Mouse (Mus musculus) heart, postnatal 0 days (tissue): ENCODE data around the gene Gm49366. TPM values are rescaled to one million over a fixed set of nuclear protein-coding genes. Genes with fewer than 3 reads are reported as not detected.

ENCODE experiments used
- ATAC-seq: fragments of 200-750 bp; cut with Nextera tagmentation; 2 replicates; pipeline ENCODE4 v1.8.0; 2017; ENCODE audit warnings: low read depth, moderate number of reproducible peaks, moderate library complexity; ENCODE audit not compliant: insufficient read depth
- DNase-seq: peaks from one replicate; pipeline ENCODE4 v3.0.0-alpha.2; 2016; ENCODE audit warnings: low spot score
- H3K27ac ChIP-seq: fragments of 300-500 bp; sonication (generic); 2 replicates; pipeline ENCODE4 v1.5.1; 2014; ENCODE audit warnings: low read depth, mild to moderate bottlenecking
- H3K27me3 ChIP-seq: fragments of 300-500 bp; sonication (generic); 2 replicates; pipeline ENCODE4 v1.6.1; 2014; ENCODE audit warnings: low read length, mixed read lengths; ENCODE audit not compliant: control insufficient read depth, insufficient read depth
- H3K36me3 ChIP-seq: fragments of 300-500 bp; sonication (generic); replicated peaks from 2 replicates; pipeline ENCODE4 v1.6.1; 2014; ENCODE audit warnings: low read length, mixed read lengths; ENCODE audit not compliant: control insufficient read depth, insufficient read depth
- H3K4me1 ChIP-seq: fragments of 300-500 bp; sonication (generic); 2 replicates; pipeline ENCODE4 v1.6.1; 2014; ENCODE audit warnings: antibody characterized with exemption; ENCODE audit not compliant: control insufficient read depth, insufficient read depth
- H3K4me2 ChIP-seq: fragments of 300-500 bp; sonication (generic); 2 replicates; pipeline ENCODE4 v1.6.1; 2014; ENCODE audit warnings: low read depth, mild to moderate bottlenecking, low read length, moderate library complexity
- H3K4me3 ChIP-seq: fragments of 300-500 bp; sonication (generic); 2 replicates; pipeline ENCODE4 v1.5.1; 2014; ENCODE audit warnings: low read depth, low read length
- H3K9ac ChIP-seq: fragments of 300-500 bp; sonication (generic); replicated peaks from 2 replicates; pipeline ENCODE4 v1.6.1; 2014; ENCODE audit warnings: low read depth, low read length, mixed read lengths
- H3K9me3 ChIP-seq: fragments of 300-500 bp; sonication (generic); replicated peaks from 2 replicates; pipeline ENCODE4 v1.6.1; 2016; ENCODE audit warnings: low read length; ENCODE audit not compliant: control insufficient read depth
- CTCF ChIP-seq: IDR thresholded peaks from 2 replicates; pipeline ENCODE4 v1.5.1; 2016; ENCODE audit warnings: antibody characterized with exemption, control low read depth, low read depth
- EP300 ChIP-seq: IDR thresholded peaks from 2 replicates; pipeline ENCODE4 v1.6.1; 2016; ENCODE audit warnings: antibody characterized with exemption, low read depth
- WGBS: fragments of 180-500 bp; shearing (Covaris S2); extraction: QIAGEN DNeasy Blood & Tissue Kit; methylation state at CpG from one replicate; pipeline ENCODE4 v1.1.7; 2014; 5-methylcytosine and 5-hydroxymethylcytosine counted together
- polyA plus RNA-seq: library from polyadenylated mRNA; unstranded; fragments of >200 nt; fragmentation: Nextera tagmentation; extraction: Ambion mirVana; gene quantifications from 2 replicates; pipeline ENCODE4 v1.2.1, GENCODE M21; 2015
- total RNA-seq: library from RNA; depleted of rRNA; stranded (reverse); fragments of >200 nt; gene quantifications from 2 replicates; pipeline ENCODE4 v1.2.3, GENCODE M21; 2014; ENCODE audit warnings: low replicate concordance

The Gm49366 gene
- total and polyA plus RNA-seq, 2 experiments from 2014 or later = not detected

GRCm38 (mm10) chr12:84053679-84054391 is 15.1 kb downstream of the Gm49366 start:
- DNase-seq (peak; percentile 21), ATAC-seq (no peak)
- no peaks in the 10 kb centered on the region for H3K36me3 ChIP-seq
- H3K4me3 ChIP-seq = peak overlapping the region; percentile 46
- 0 out of 2 replicates have a peak, but pooled peaks cover 4% of the 10 kb centered on the region for H3K4me1 ChIP-seq
- no peak overlapping the region for H3K27ac ChIP-seq
- TF ChIP-seq CTCF (peak; percentile 24; the same call in 1 of the 2 replicates), EP300 (no peak)
- WGBS = 2% methylated on average over 38 of the region's 46 CpGs
- H3K9me3 ChIP-seq = 0 out of 2 replicates have a peak, but pooled peaks cover under 1% of the 10 kb centered on the region
- H3K4me2 ChIP-seq = peak overlapping the region; percentile 65
- H3K27me3 ChIP-seq = 0 out of 2 replicates have a peak, but pooled peaks cover 15% of the 10 kb centered on the region
- peak overlapping the region; percentile 32 for H3K9ac ChIP-seq

- Histone ChIP-seq H3K27me3 (no peaks in the 10 kb centered on the region), H3K27ac (no peak overlapping the region), H3K4me3 (no peak overlapping the region), H3K9ac (no peak overlapping the region), H3K36me3 (no peaks in the 10 kb centered on the region), H3K4me1 (no peaks in the 10 kb centered on the region), H3K9me3 (no peaks in the 10 kb centered on the region), H3K4me2 (no peak overlapping the region)
- WGBS = 17% methylated on average over 2 of the region's 2 CpGs
- no peak for TF ChIP-seq EP300
- peak; percentile 47 for TF ChIP-seq CTCF
- ATAC-seq = no peak
- DNase-seq = peak; percentile 16
Measured at GRCm38 (mm10) chr12:84060946-84061345, 22.2 kb downstream of the Gm49366 start.

DNA sequence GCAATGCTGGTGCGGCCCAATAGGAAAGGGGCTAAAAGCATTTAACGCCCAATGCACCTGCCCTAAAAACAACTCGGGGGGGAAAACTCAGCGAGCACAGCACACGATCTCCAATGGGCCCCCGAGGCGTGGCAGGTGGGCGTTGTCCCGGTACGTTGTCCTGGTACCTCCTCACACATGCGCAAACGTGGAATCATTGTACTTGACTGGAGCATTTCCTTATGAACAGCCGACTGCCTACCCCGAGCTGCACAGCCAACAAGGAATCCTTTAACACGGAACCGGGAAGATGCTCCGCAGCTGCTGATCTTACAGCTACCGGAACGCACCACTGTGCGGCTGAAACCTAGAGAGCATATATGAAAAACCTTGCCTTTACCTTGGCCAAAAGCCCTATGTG is 23.6 kb downstream of the Gm49366 start:
- DNase-seq = no peak
- no peak for TF ChIP-seq EP300
- TF ChIP-seq CTCF = no peak
- Histone ChIP-seq H3K4me1 (no peaks in the 10 kb centered on the region), H3K27me3 (no peaks in the 10 kb centered on the region), H3K36me3 (no peaks in the 10 kb centered on the region), H3K9ac (no peak overlapping the region), H3K4me3 (no peak overlapping the region), H3K4me2 (no peak overlapping the region), H3K9me3 (no peaks in the 10 kb centered on the region), H3K27ac (no peak overlapping the region)
- 88% methylated on average over 20 of the region's 20 CpGs for WGBS
- ATAC-seq = no peak

DNA sequence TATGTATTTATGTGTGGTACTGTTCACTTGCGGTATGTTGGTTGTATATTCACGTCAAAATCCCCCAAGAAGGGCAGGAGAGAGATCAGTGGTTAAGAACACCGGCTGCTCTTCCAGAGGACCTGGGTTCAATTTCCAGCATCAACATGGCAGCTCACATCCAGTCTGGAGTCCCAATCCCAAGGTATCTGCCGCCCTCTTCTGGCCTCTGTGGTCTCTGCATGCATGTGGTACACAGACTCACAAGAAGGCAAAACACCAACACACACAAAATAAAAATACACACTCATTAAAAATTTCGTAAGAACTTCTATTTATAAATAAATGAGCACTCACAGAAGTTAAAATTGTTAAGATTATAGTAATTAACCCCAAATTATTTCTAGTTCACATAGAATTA is 24.5 kb downstream of the Gm49366 start:
- H3K9ac ChIP-seq = no peak overlapping the region
- H3K4me3 ChIP-seq = no peak overlapping the region
- 61% methylated on average over 5 of the region's 5 CpGs for WGBS
- H3K9me3 ChIP-seq = no peaks in the 10 kb centered on the region
- H3K27ac ChIP-seq = no peak overlapping the region
- peaks cover 5% of the 10 kb centered on the region; the same call in 1 of the 2 replicates for H3K27me3 ChIP-seq
- no peaks in the 10 kb centered on the region for H3K4me1 ChIP-seq
- no peaks in the 10 kb centered on the region for H3K36me3 ChIP-seq
- H3K4me2 ChIP-seq = no peak overlapping the region
- DNase-seq = no peak
- ATAC-seq = no peak
- TF ChIP-seq CTCF = peak; percentile 10; the same call in 1 of the 2 replicates
- TF ChIP-seq EP300 = no peak

DNA sequence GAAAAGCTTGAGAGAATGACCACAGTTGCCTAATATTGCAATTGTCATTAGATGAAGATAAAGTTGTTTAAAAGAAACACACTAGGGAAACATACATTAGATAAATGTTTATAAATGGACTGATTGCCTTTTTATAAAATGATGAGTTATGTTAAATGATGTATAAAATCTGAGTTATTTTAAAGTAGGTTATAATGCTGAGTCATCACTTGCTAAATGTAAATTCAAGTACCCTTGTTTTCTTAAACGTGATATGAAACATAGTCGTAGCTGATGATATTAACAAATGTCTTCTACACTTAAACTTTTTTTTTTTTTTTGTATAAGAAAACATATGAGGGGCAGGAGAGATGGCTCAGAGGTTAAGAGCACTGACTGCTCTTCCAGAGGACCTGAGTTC is 25.1 kb downstream of the Gm49366 start:
- H3K9me3 ChIP-seq = no peaks in the 10 kb centered on the region
- H3K9ac ChIP-seq = no peak overlapping the region
- H3K4me3 ChIP-seq = no peak overlapping the region
- ATAC-seq (no peak), DNase-seq (no peak)
- no peaks in the 10 kb centered on the region for H3K36me3 ChIP-seq
- WGBS = 73% methylated on average over 2 of the region's 2 CpGs
- no peak overlapping the region for H3K4me2 ChIP-seq
- peaks cover 11% of the 10 kb centered on the region for H3K27me3 ChIP-seq
- H3K4me1 ChIP-seq = no peaks in the 10 kb centered on the region
- no peak overlapping the region for H3K27ac ChIP-seq
- TF ChIP-seq EP300 (no peak), CTCF (no peak)
